Mouse (Mus musculus) liver, adult 2 months (tissue): Measurements from ENCODE around the gene Selenot.

Experiments
- CTCF ChIP-seq: fragments of 200-500 bp; IDR thresholded peaks from 2 replicates; pipeline ENCODE4 v1.5.1; 2011; ENCODE audit warnings: low read depth, low read length, control low read depth
- POLR2A ChIP-seq: fragments of 200-500 bp; IDR thresholded peaks from 2 replicates; pipeline ENCODE4 v1.6.1; 2011; ENCODE audit warnings: low read length, control low read depth; ENCODE audit not compliant: insufficient read depth; ENCODE audit errors: extremely low read depth

DNA sequence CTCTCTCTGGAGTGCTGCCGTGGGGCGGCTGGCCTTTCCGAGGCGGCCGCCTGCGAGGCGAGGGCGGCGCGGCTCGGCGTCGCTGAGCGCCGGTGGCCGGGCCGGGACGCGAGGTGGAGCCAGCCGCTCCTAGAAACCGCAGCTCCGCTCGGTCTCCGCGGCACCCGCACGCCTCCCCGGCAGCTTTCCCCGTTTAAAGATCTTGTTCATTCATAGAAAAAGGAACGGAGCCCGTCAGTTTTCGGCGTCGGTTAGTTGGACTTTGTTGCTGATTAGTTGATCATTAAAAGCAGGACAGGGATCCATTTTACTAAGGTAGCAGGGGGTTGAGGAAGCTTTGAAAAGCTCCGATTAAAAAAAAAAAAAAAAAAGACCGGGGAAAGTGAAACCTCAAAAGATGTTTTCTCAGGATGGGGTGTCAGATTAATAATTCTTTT lies 649 bp downstream of the Selenot start:
- TF ChIP-seq CTCF (no peak), POLR2A (no peak)
